Mouse (Mus musculus) cerebellum, adult 8-10 months (tissue): ENCODE results near the gene Sdk2.

Source experiments
- DNase-seq: peaks from one replicate; pipeline ENCODE4 v3.0.0; 2022

Gene Sdk2

GRCm38 (mm10) chr11:113735151-113735550, 331.7 kb downstream of the Sdk2 start:
- DNase-seq: no peak

- DNase-seq: no peak
These were observed 333.0 kb downstream of the Sdk2 start for GRCm38 (mm10) chr11:113733631-113734364.

- no peak for DNase-seq
These were observed 334.8 kb downstream of the Sdk2 start for GRCm38 (mm10) chr11:113731945-113732612.

GRCm38 (mm10) chr11:113730879-113731278, 336.0 kb downstream of the Sdk2 start:
- no peak for DNase-seq

GRCm38 (mm10) chr11:113729917-113730316, 336.9 kb downstream of the Sdk2 start:
- DNase-seq: no peak

GRCm38 (mm10) chr11:113729239-113729638, 337.6 kb downstream of the Sdk2 start:
- no peak for DNase-seq

GRCm38 (mm10) chr11:113727992-113728391, 338.9 kb downstream of the Sdk2 start:
- DNase-seq: no peak

GRCm38 (mm10) chr11:113726994-113727888, 339.6 kb downstream of the Sdk2 start:
- DNase-seq: no peak
